Mouse (Mus musculus) adrenal gland, adult 18-20 months (tissue): ENCODE data around the gene Pvalb. TPM values are rescaled to one million over a fixed set of nuclear protein-coding genes. Genes with fewer than 3 reads are reported as not detected.

Source experiments
- DNase-seq, 2 experiments: peaks; one replicate each; pipeline ENCODE4 v3.0.0; 2021 to 2022; ENCODE audit warnings: low spot score in 2 of 2
- long read RNA-seq, 2 experiments: library from polyadenylated mRNA; stranded (forward); transcript quantifications; one replicate each; pipeline ENCODE4 v2.0.0; 2021
- total RNA-seq, 2 experiments: library from RNA; stranded (reverse); gene quantifications; 1 replicate in 1 of 2; 2 replicates in 1 of 2; pipeline ENCODE4 v1.2.3; 2021

Gene Pvalb
- 1 to 10 TPM in 1 of 2 experiments, not detected in 1; 1.7 TPM for total RNA-seq
- long read RNA-seq, experiment 1 = 0 reads
- long read RNA-seq, experiment 2, partial matches to known transcripts = 0 of 3 reads
- long read RNA-seq, experiment 2, other reads (novel, unspliced or antisense) = 1 of 3 reads

DNA sequence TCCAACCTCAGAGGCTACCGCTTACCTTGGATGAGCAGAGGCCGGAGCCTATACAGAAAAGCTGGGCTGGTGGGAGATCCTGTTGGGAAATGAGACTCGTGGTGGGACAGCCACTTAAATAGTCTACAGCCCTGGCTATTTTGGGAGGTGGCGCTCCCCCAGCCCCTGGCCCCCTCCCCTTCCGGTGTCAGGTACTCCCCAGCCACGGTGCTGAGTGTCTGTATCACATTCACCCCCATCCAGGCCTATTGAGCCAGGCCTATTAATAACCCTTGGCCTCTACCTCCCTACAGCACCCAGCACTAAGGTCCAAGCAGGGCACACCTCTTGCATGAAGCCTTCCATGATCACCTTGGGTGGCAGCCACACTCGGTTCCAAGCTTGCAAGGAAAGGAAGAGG lies at the start of gene Pvalb:
TSS of gene Pvalb (minus strand) at position 89 of the 400 bp plus-strand sequence.
- DNase-seq = no peak

DNA sequence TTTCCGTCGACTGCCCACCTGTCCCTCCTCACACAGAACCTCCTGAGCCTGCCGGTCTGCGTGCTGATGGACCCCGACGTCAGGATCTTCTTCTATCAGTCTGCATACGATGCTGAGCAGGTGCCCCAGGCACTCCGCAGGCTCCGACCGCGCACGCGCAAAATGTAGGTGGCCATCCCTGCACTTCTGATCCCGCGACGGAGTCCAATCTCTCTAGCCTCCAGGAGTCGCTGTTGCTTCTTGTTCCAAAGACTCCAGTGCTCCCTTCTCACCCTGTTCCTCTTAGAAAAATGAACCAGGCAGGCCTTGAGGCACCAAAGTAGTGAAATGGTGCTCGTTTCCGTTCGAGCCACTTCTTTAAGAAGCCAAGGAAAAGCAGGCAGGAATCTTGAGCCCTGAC lies 48.6 kb upstream of the Pvalb start:
- no peak for DNase-seq

DNA sequence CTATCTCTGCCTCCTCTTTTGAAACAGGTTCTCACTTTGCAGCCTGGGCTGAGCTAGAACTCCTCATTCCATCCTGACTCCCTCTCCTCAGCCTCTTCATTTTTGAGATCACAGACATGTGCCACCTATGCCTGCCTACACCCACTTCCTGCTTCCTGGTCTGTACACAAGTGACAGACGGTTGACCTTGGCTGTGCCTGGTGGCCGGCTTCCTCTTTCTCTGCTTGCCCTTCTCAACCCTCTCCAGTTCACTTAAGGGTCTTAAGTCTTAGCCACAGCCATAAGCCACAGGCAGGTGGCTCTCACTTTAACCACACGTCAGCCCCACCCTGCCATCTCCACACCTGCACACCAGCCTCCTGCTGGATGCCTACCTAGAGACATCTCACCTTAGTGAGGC lies 42.2 kb upstream of the Pvalb start:
- DNase-seq = no peak

DNA sequence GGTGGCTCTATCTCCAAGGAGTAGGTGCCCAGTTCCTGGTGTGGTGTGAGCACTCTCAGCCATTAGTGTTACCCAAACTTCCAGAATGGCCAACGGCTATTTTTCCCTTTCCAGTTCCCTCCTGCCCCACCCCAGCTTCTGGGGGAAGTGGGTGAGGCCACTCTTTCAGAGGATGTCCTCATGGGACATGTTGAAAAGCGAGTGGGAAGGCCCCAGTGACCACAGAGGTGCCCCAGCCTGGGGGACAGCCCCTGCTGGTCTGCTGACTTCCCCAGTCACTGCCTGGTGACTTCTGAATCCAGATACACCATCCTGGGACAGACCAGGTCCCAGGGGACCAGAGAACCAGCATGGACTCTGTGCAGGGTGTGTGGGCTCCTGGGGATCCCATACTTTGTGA lies 41.5 kb upstream of the Pvalb start:
- no peak for DNase-seq

DNA sequence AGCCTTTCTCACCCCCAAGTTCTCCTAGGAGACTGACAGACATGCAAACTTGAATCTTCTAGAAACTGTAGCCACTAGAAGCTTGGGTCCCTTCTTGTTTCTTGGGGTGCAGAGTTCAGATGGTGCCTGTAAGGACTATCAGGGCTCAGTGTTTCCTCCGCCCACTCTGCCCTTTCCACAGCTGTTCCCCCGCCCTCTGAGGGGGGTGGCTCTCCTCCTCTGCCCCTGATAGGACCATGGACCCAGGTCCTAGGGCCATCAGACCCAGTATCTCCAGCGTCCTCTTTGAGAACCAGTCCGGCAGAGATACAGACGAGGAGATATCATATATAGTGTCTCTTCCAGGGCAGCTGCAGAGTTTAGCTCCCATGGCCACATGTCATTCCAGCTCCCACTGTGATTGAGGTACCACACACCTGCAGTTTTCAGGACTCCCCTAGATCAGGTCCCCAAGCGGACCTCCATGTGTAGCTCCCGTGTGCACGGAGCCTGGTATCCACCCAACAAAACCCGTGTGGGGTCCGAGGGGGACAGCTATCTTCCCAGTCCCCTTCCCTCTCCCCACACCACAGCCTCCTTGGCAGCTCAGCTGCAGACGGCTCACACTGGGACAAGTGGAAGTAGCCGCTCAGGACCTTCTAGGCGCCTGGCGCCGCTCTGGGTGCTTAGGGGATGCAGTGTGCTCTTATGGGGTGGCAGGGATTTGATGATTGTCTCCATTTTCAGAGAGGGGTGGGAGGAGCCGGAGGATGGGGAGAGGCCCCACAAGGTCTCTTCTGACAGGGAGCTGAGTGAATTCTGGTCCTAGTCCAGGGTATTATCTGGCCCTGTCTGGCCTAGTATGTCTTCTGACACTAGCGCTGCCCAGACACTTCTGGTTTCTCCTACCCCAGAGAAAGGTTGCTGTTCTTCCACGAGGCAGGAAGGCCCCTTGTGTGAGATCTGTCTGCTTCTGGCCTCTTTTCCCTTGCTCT lies 40.2 kb upstream of the Pvalb start:
- DNase-seq = no peak

DNA sequence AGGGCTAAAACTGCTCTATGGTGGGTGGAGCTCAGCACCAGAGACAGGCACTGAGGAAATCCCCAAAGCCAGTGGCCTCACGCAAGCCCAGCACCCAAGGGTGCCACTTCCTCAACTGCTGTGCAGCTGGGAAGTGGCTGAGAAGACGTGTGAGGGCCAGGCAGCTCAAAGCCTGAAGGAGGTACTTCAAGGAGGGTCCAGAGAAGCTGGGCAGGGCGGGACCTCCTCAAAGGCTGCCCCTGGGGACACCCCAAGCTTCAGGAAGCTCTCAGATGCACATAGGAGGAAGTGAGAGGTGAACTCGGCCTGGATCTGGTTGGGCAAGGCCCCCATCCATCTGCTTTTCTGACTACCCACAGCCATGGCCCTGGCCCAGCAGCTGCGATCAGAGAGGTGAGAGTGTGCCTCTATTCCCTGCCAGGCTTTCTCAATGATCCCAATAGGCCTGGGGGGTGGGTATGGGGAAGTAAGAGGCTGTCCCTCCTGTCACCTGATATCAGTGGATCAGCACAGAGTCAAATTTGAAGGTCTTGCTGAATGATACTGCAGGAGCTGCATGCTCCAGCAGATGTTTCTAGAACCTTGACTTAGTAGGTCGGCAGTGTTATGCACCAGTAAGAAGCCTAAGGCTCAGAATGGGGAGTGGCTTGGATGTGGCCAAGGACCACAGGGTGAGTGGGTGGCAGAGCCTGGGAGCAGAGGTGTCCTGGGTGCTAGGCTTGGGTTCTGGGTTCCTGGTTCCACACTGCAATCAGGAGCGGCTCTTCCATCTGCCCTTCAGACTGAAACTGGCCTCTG lies 38.7 kb upstream of the Pvalb start, which contains the start of gene Ncf4:
TSS of gene Ncf4 (plus strand) at position 107 of the 798 bp plus-strand sequence.
- DNase-seq = no peak

DNA sequence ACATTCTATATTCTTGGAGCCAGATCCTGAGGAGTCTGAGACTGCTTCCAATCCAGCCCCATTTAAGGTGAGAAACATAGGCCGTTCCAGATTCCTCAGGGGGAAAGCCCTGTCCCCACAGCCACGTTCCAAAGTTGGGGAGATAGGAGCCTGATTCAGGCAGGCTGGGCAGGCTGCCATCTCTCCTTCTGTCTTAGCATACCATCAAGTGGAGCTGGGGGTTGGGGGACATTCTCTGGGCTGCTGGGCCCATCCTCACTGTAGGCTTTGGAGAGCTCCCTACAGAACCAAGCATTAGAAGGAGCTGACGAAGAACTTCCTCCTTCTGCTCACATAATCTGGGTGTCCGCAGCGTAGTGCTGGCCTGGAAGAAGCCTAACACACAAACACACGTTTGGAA lies 37.6 kb upstream of the Pvalb start:
- DNase-seq = no peak

DNA sequence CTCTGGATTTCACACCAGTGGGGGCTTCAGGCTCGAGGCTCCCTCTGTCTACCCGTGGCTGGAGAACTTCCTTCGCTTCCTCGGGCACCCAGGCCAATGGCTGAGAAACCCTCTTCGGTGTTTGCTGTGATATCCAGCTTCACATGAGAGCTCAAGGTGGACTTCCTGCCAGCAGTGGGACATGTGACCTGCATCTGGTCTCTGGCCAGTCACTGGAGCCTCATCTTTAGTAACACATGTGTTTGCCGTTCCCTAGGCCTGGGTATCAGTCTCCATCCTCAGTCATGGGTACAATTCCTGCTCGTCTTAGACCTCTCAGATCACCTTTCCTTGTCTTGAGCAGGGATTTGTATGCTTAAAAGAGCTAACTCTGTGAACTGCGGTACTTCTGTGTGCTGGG lies 36.9 kb upstream of the Pvalb start:
- no peak for DNase-seq

DNA sequence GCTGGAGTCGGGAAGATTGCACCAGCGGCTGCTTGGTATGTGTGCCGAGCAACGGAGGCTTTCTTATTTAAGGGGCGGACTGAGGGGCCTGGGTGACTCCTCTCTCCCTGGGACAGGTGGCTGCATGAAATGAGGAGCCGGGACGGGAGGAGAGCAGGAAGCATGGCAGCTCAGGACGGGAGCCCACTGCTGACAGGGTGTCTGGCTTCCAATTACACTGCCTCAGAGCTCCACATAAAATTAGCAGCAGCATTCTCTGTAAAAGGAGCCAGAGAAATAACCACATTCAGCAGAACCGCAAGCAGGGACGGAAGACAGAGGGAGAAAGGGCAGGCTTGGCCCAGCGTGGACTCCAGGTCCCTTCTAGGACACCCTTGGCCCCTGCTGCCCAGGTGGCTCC lies 35.1 kb upstream of the Pvalb start:
- no peak for DNase-seq

DNA sequence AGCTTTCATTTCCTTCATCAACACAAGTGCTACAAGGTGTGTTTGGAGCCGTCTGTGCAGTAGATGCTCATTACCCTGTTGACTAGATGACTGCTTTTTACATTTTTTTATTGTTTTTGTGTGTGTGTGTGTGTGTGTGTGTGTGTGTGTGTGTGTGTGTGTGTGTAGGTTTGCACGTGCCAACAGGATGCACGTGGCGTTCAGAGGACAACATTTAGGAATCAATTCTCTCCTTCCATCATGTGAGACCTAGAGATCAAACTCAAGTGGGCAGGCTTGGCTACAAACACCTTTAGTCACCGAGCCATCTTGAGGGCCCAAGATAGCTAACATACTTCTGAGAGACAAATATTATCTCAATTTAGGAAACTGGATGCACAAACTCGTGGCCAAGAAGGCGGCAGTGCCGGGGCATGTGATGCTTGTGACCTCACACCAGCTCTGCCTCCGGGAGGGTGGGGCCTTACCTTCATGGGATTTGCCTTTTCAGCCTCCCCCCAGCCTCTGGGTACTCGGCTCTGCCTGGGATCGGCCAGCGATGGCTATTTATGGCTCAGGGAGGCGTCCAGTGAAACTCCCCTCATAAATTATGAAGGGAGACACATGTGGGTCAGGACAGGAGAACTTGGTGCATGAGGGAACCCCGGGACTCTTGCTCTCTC lies 33.9 kb upstream of the Pvalb start:
- no peak for DNase-seq

DNA sequence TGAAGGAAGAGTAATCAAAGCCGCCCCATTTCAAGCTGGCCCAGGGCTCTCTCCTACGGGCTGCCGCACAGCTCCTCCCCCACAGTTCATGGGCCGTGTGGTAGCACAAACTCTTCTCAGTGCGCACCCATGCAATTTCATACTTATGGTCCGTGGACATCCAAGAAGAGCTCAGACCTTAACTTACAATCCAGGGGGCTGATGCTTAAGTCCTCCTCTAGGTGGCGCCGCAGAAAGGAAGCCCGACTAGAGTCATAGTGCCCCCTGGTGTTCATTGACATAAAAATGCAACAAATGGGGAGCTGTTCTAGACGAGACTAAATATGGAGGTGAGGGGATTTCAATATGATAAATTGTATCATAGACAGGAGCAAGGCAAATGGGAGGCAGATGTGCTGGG lies 33.3 kb upstream of the Pvalb start:
- peak; percentile 49 to 59 for DNase-seq

DNA sequence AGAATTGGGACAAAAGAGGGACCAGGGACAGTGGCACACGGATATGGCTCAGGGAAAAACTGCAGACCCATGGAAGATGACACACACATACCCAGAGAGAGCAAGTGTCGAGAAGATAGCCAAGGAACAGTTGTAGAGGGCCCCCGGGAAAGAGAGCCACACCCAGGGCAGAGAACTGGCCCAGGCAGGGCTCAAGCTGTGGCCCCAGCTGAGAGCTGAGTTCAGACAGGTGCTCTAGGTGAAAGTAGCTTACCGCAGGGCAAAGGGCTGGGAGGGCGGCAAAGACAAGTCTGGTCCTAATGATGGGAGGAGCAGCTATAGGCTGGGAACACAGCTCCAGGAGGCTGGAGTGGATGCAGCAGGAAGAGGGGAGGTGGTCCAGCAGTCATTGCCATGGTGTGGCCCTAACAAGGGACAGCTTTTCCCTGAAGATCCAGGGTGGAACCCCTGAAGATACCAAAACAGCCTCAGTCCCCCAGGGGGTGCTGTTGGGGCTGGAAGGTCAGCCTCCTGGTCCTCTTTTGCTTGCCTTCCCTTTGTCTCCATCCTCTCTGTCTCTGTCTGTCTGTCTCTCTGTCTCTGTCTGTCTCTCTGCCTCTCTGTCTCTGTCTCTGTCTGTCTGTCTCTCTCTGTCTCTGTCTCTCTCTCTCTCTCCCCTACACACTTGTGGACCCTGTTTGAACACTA lies 28.8 kb upstream of the Pvalb start:
- DNase-seq = no peak

DNA sequence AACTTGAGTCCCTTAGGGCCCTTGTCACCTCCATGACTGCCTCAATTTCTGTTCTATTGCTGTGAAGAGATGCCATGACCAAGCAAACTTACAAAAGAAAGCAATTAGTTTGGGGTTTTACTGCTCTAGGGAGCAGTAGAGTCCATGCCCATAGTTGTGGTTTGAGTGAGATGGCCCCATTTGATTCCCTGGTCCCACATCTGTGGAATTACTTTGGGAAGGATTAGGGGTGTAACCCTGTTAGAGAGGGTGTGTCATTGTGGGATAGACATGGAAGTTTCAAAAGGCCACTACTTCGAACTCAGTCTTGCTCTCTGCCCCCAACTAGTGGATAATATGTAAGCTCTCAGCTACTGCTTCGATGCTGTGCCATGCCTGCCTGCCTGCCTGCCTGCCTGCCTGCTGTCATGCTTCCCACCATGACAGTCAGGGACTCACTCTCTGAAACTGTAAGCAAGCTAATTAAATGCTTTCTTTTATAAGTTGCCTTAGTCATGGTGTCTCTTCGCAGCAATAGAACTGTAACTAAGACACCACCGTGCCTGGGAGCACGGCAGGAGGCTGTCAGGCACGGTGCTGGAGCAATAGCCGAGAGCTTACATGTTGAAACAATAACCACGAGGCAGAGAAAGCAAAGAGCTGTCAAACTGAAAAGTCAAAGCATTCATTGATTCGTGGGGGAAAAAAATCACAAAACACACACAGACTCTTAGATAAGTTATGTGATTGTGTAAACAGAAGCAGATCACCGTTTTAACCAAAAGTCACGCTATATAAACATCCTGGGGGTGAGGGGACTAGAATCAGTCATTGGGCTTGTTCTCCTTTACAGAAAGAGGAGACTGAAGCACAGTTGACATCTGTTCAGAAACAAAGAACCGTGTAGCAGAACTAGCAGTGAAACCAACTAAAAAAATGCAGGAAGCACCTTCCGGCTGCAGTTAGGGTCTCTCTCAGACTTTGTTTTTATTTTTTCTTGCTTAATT lies 25.4 kb upstream of the Pvalb start:
- no peak for DNase-seq

DNA sequence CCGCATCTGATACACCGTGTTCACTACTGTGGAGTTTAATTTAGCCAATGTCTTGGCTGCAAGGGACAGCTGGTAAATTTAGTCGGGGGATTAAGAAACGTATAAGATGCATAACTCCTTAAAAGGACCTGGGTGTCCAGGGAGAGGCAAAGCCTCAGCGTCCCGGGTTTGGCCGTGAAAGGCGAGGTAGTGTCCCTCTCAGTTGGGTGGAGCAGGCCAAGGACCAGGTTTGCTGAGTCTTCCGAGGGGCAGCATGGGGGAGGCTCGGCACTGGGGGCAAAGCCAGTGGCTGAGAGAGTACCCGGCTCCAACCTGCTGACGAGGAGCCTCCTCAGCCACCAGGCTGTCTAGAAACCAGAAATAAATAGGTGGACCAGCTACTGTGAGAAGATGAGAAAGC lies 21.6 kb upstream of the Pvalb start:
- DNase-seq = no peak

DNA sequence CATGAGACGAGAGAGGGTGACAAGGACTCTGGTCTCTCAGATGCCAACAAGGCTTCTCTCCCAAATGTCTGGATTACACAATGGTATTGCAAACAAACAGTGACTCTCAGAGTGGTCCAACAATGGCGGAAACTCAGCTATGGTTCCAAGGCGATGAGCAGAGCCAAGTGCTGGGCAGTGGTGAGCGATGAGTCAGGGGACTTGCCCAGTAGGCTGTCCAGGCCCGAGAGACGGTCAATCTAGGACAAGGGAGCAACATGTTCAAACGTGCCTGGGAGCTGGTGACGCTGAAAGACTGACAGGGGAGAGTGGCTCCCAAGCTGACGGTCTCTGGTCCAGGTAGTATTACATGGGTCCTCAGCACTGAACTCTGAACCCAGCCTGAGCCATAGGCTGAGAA lies 9.1 kb upstream of the Pvalb start:
- no peak for DNase-seq

DNA sequence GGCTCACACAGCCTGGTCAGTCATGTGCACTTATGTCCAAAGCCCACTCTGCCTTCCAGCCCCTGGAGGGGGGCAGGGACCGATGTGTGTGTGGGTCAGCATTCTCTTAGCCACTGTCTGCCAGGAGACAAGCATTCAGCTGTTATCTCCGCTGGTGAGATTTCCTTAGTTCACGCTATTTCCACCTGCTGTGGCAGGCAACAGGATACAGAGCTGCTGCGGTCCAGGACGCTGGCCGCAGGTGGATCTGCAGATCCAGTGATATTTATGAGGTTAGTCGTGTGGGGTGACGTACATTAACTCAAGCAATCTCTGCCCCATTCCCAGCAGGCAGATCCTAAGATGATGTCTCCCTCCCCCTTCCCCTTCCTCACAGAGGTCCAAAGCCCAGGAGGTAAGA lies 5.2 kb upstream of the Pvalb start:
- no peak for DNase-seq

DNA sequence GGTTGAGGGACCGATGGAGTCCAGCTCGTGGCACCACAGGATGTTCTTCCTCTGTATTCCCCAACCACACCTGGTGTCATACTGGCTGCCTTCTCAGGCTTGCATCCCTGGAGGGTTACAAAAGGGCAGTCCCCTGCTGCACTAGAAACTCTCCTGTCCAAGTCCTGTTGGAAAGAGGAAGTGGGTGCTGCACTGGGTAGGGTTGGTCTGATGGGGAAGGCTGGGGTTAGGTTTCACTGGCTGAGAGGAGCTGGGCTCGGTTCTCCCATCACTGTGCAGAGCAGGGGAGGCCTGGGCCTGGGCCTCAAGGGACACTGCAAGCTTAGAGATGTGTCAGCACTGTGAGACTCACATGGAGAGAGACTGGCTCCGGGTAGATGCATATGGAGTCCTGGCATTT lies 4.0 kb upstream of the Pvalb start:
- no peak for DNase-seq

DNA sequence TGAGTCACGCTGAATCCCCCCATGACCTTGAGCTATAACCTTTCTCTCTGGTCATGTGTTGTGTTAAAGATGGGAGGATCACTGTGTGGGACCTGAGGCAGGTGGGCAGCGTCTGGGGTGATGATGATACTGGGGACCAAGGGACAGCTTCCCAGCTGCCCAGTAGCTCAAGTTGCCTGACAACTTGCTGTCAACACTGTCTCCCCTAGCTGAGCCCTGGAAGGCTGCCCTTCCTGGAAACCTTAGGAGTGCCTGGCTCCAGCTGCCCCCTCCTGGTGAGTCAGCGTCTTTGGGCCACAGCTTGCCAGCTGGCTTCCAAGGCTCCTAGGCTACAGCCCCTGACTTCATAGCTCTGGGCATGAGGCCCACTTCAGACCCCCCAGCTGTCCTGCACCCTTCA lies 1.0 kb downstream of the Pvalb start:
- DNase-seq = no peak

DNA sequence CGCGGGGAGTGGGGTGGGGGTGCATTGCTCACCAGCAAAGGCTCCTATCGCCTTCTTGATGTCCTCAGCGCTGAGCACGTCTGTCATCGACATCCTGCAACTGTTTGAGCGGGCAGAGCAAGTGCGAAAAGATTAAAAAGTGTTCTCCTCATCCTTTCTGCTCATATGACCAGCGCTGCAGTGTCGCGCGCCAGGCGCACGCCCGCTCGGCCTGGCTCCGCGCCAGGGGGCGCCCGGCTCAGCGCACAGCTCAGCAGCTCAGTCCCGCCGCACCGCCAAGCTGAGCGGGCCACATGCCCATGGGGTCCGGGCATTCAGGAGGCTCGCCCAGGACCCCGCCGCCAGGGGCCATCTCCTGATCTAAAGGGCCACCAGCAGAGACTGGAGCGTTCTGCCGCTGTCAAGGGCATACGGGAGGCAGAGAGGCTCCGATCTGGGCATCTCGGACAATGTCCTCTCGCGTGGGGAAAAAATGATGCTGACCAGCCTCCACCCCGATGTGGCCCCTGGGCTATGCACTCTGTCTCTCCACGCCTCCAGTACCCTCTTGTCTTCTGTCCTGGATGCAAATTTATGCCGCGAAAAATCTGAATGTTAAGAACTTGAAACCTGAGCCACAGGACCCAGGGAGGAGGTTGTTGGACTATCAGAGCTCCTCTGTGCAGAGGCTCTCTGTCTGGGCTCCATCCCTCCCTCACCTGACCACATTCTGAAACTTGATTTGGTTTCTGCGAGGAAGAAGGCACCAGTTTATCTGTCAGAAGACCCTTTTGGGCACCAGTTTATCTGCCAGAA lies 1.9 kb downstream of the Pvalb start:
- DNase-seq = peak; percentile 43 to 46
